Mouse (Mus musculus) thymus, postnatal 25 days (tissue): ENCODE results near the gene 4930556J24Rik.
A peak's percentile ranks its signal among the peaks of the same experiment; 100 is the strongest.
"Not testable (repeated sequence)": the region's sequence is repeated elsewhere in the genome, so short reads cannot be mapped to it uniquely, and the experiment has no call there.

Experiments used
- DNase-seq: peaks from one replicate; pipeline ENCODE4 v3.0.0; 2022

Gene 4930556J24Rik

GRCm38 (mm10) chr11:3976678-3977077 is at the start of gene 4930556J24Rik:
Gene 4930556J24Rik, minus strand, starts transcription at chr11:3976778.
- no peak for DNase-seq

GRCm38 (mm10) chr11:4023321-4023720 is 46.7 kb upstream of the 4930556J24Rik start:
- no peak for DNase-seq

- not testable (repeated sequence) for DNase-seq
Observed at GRCm38 (mm10) chr11:4022111-4022510, 45.5 kb upstream of the 4930556J24Rik start.

- not testable (repeated sequence) for DNase-seq
Observed at GRCm38 (mm10) chr11:4015796-4016195, 39.2 kb upstream of the 4930556J24Rik start.

- no peak for DNase-seq
Observed at GRCm38 (mm10) chr11:4012616-4013015, 36.0 kb upstream of the 4930556J24Rik start.

- no peak for DNase-seq
Observed at GRCm38 (mm10) chr11:4006462-4006861, 29.9 kb upstream of the 4930556J24Rik start.

- DNase-seq = no peak
Observed at GRCm38 (mm10) chr11:4005220-4005805, 28.7 kb upstream of the 4930556J24Rik start.

- DNase-seq = peak; percentile 53
Observed at GRCm38 (mm10) chr11:4001603-4002002, 25.0 kb upstream of the 4930556J24Rik start.

- no peak for DNase-seq
Observed at GRCm38 (mm10) chr11:3999547-3999946, 23.0 kb upstream of the 4930556J24Rik start.

GRCm38 (mm10) chr11:3997978-3998720 is 21.6 kb upstream of the 4930556J24Rik start:
- DNase-seq = no peak

- DNase-seq = no peak
Observed at GRCm38 (mm10) chr11:3996840-3997239, 20.3 kb upstream of the 4930556J24Rik start.

GRCm38 (mm10) chr11:3995511-3995910 is 18.9 kb upstream of the 4930556J24Rik start:
- no peak for DNase-seq

- DNase-seq = no peak
Observed at GRCm38 (mm10) chr11:3993914-3994313, 17.3 kb upstream of the 4930556J24Rik start.

- DNase-seq = no peak
Observed at GRCm38 (mm10) chr11:3993132-3993531, 16.6 kb upstream of the 4930556J24Rik start.

- DNase-seq = no peak
Observed at GRCm38 (mm10) chr11:3989748-3990147, 13.2 kb upstream of the 4930556J24Rik start.

GRCm38 (mm10) chr11:3983863-3984745 is 7.5 kb upstream of the 4930556J24Rik start:
- DNase-seq = no peak

- DNase-seq = no peak
Observed at GRCm38 (mm10) chr11:3983291-3983862, 6.8 kb upstream of the 4930556J24Rik start, which contains the start of gene Gal3st1. Gene Gal3st1, plus strand, starts transcription at chr11:3983636.

- no peak for DNase-seq
Observed at GRCm38 (mm10) chr11:3982275-3983209, 6.0 kb upstream of the 4930556J24Rik start.

- DNase-seq = no peak
Observed at GRCm38 (mm10) chr11:3981536-3981935, 5.0 kb upstream of the 4930556J24Rik start.

- DNase-seq = no peak
Observed at GRCm38 (mm10) chr11:3978421-3978820, 1.8 kb upstream of the 4930556J24Rik start.

- DNase-seq = no peak
Observed at GRCm38 (mm10) chr11:3974311-3974710, 2.3 kb downstream of the 4930556J24Rik start.

- no peak for DNase-seq
Observed at GRCm38 (mm10) chr11:3973081-3973480, 3.5 kb downstream of the 4930556J24Rik start.
